Mouse (Mus musculus) MEL (cell line): Measurements from ENCODE around the gene Fbxl20. TPM values are rescaled to one million over a fixed set of nuclear protein-coding genes. Genes with fewer than 3 reads are reported as not detected.
"Not testable (repeated sequence)": the region's sequence is repeated elsewhere in the genome, so short reads cannot be mapped to it uniquely, and the experiment has no call there.

Source experiments
- DNase-seq: peaks from one replicate; pipeline ENCODE4 v3.0.0; 2011; ENCODE audit warnings: low read depth, low spot score
- H3K27ac ChIP-seq: 2 replicates; pipeline ENCODE4 v1.5.1; 2012; ENCODE audit warnings: low read depth, mild to moderate bottlenecking, control low read depth, low read length, moderate library complexity; ENCODE audit not compliant: control insufficient read depth
- H3K27me3 ChIP-seq, 2 experiments: fragments of 150-350 bp in 1 of 2; sonication (generic) in 1 of 2; 2 replicates each; pipeline ENCODE4 v1.6.1; 2012; ENCODE audit warnings: low read length in 2 of 2, mild to moderate bottlenecking in 2 of 2, improper control_type of control experiment in 1 of 2, moderate library complexity in 1 of 2; ENCODE audit not compliant: insufficient read depth in 2 of 2, control insufficient read depth in 1 of 2
- H3K36me3 ChIP-seq, 2 experiments: 2 replicates each; pipeline ENCODE4 v1.6.1; 2012 to 2014; ENCODE audit warnings: low read length in 2 of 2, improper control_type of control experiment in 1 of 2, inconsistent platforms in 1 of 2, mild to moderate bottlenecking in 1 of 2; ENCODE audit not compliant: insufficient read depth in 2 of 2, control insufficient read depth in 1 of 2
- H3K4me1 ChIP-seq, 2 experiments: fragments of 150-350 bp in 1 of 2; sonication (generic) in 1 of 2; 2 replicates each; pipeline ENCODE4 v1.6.1; 2012; ENCODE audit warnings: low read length in 2 of 2, improper control_type of control experiment in 1 of 2, mild to moderate bottlenecking in 1 of 2; ENCODE audit not compliant: insufficient read depth in 2 of 2, control insufficient read depth in 1 of 2
- H3K4me3 ChIP-seq, 2 experiments: fragments of 150-350 bp in 1 of 2; sonication (generic) in 1 of 2; 2 replicates each; pipeline ENCODE4 v1.5.1; 2012; ENCODE audit warnings: low read depth in 2 of 2, low read length in 2 of 2, mild to moderate bottlenecking in 2 of 2, moderate library complexity in 2 of 2, control low read depth in 1 of 2, improper control_type of control experiment in 1 of 2; ENCODE audit not compliant: control insufficient read depth in 1 of 2, insufficient read depth in 1 of 2
- H3K79me2 ChIP-seq: 2 replicates; pipeline ENCODE4 v1.6.1; 2012; ENCODE audit warnings: mild to moderate bottlenecking, low read length, moderate library complexity; ENCODE audit not compliant: control insufficient read depth, poor library complexity, insufficient read depth
- H3K9ac ChIP-seq: 2 replicates; pipeline ENCODE4 v1.6.1; 2012; ENCODE audit warnings: low read depth, mild to moderate bottlenecking, control low read depth, low read length, moderate library complexity; ENCODE audit not compliant: control insufficient read depth, poor library complexity, severe bottlenecking
- H3K9me3 ChIP-seq: fragments of 150-350 bp; sonication (generic); replicated peaks from 2 replicates; pipeline ENCODE4 v1.6.1; 2012; ENCODE audit warnings: mild to moderate bottlenecking, low read length, improper control_type of control experiment, moderate library complexity; ENCODE audit not compliant: insufficient read depth
- CTCF ChIP-seq, 3 experiments: IDR thresholded peaks in 2 of 3; conservative IDR thresholded peaks in 1 of 3; 2 replicates each; pipeline ENCODE4 v1.5.1; 2011 to 2012; ENCODE audit warnings: low read length in 3 of 3, low read depth in 2 of 3, mild to moderate bottlenecking in 2 of 3, improper control_type of control experiment in 1 of 3, inconsistent platforms in 1 of 3, mixed read lengths in 1 of 3, moderate library complexity in 1 of 3; ENCODE audit not compliant: control insufficient read depth in 1 of 3, insufficient read depth in 1 of 3, poor library complexity in 1 of 3, severe bottlenecking in 1 of 3
- E2F4 ChIP-seq: IDR thresholded peaks from 2 replicates; pipeline ENCODE4 v1.6.1; 2011; ENCODE audit warnings: low read depth, low read length, improper control_type of control experiment, borderline replicate concordance
- ELF1 ChIP-seq: IDR thresholded peaks from 2 replicates; pipeline ENCODE4 v1.6.1; 2014; ENCODE audit warnings: low read depth, mild to moderate bottlenecking, inconsistent platforms, low read length, improper control_type of control experiment, moderate library complexity
- EP300 ChIP-seq, 2 experiments: IDR thresholded peaks; 2 replicates each; pipeline ENCODE4 v1.6.1; 2011; ENCODE audit warnings: improper control_type of control experiment in 2 of 2, low read length in 2 of 2, low read depth in 1 of 2, mild to moderate bottlenecking in 1 of 2
- ETS1 ChIP-seq: IDR thresholded peaks from 2 replicates; pipeline ENCODE4 v1.6.1; 2012; ENCODE audit warnings: low read depth, mild to moderate bottlenecking, inconsistent platforms, low read length, improper control_type of control experiment, moderate library complexity
- GABPA ChIP-seq: IDR thresholded peaks from 2 replicates; pipeline ENCODE4 v1.6.1; 2012; ENCODE audit warnings: low read depth, mild to moderate bottlenecking, inconsistent platforms, low read length, improper control_type of control experiment, moderate library complexity
- JUND ChIP-seq: IDR thresholded peaks from 2 replicates; pipeline ENCODE4 v1.6.1; 2011; ENCODE audit warnings: low read depth, mild to moderate bottlenecking, improper control_type of control experiment, low read length
- MAX ChIP-seq: IDR thresholded peaks from 2 replicates; pipeline ENCODE4 v1.6.1; 2011; ENCODE audit warnings: low read length, improper control_type of control experiment
- MAZ ChIP-seq: IDR thresholded peaks from 2 replicates; pipeline ENCODE4 v1.6.1; 2012; ENCODE audit warnings: low read depth, mild to moderate bottlenecking, inconsistent platforms, low read length, improper control_type of control experiment
- MYB ChIP-seq: IDR thresholded peaks from 2 replicates; pipeline ENCODE4 v1.6.1; 2011; ENCODE audit warnings: mild to moderate bottlenecking, low read depth, low read length, improper control_type of control experiment
- POLR2A ChIP-seq, 2 experiments: IDR thresholded peaks; 2 replicates each; pipeline ENCODE4 v1.6.1; 2011 to 2012; ENCODE audit warnings: low read length in 2 of 2, mild to moderate bottlenecking in 2 of 2, control low read depth in 1 of 2, improper control_type of control experiment in 1 of 2, low read depth in 1 of 2, moderate library complexity in 1 of 2; ENCODE audit not compliant: control insufficient read depth in 1 of 2, insufficient read depth in 1 of 2, poor library complexity in 1 of 2
- POLR2AphosphoS2 ChIP-seq: IDR thresholded peaks from 2 replicates; pipeline ENCODE4 v1.6.1; 2011; ENCODE audit warnings: low read length, improper control_type of control experiment
- SIN3A ChIP-seq: IDR thresholded peaks from 2 replicates; pipeline ENCODE4 v1.6.1; 2012; ENCODE audit warnings: low read length, improper control_type of control experiment, inconsistent platforms
- SMC3 ChIP-seq: IDR thresholded peaks from 2 replicates; pipeline ENCODE4 v1.6.1; 2011; ENCODE audit warnings: low read depth, low read length, improper control_type of control experiment
- USF1 ChIP-seq: IDR thresholded peaks from 2 replicates; pipeline ENCODE4 v1.6.1; 2014; ENCODE audit warnings: low read depth, mild to moderate bottlenecking, inconsistent platforms, low read length, improper control_type of control experiment, moderate library complexity
- USF2 ChIP-seq, 2 experiments: IDR thresholded peaks; 2 replicates each; pipeline ENCODE4 v1.6.1; 2011 to 2012; ENCODE audit warnings: improper control_type of control experiment in 2 of 2, low read length in 2 of 2, borderline replicate concordance in 1 of 2, inconsistent platforms in 1 of 2, low read depth in 1 of 2, mild to moderate bottlenecking in 1 of 2; ENCODE audit not compliant: insufficient read depth in 1 of 2
- ZC3H11A ChIP-seq: IDR thresholded peaks from 2 replicates; pipeline ENCODE4 v1.6.1; 2012; ENCODE audit warnings: low read depth, mild to moderate bottlenecking, inconsistent platforms, low read length, improper control_type of control experiment
- ZKSCAN1 ChIP-seq: IDR thresholded peaks from 2 replicates; pipeline ENCODE4 v1.6.1; 2012; ENCODE audit warnings: low read depth, mild to moderate bottlenecking, inconsistent platforms, low read length, improper control_type of control experiment, moderate library complexity
- ZMIZ1 ChIP-seq: IDR thresholded peaks from 2 replicates; pipeline ENCODE4 v1.6.1; 2012; ENCODE audit warnings: low read depth, mild to moderate bottlenecking, inconsistent platforms, low read length, improper control_type of control experiment, moderate library complexity
- polyA plus RNA-seq, 2 experiments: library from polyadenylated mRNA; stranded (reverse) in 1 of 2; unstranded in 1 of 2; fragments of >175 nt in 1 of 2; fragments of >200 nt in 1 of 2; gene quantifications; 2 replicates each; pipeline versions ENCODE4 v1.2.1 to v1.2.4; 2012; ENCODE audit warnings: low replicate concordance in 2 of 2, low read depth in 1 of 2; ENCODE audit not compliant: insufficient read length in 2 of 2, insufficient read depth in 1 of 2, missing spikeins in 1 of 2
- total RNA-seq: library from RNA; depleted of rRNA; stranded (reverse); fragments of 300-350 nt; gene quantifications from 2 replicates; pipeline ENCODE4 v1.2.3, GENCODE M21; 2012

Gene Fbxl20
- total and polyA plus RNA-seq, 3 experiments: 4.4 to 10.0 TPM; not detected in 1

DNA sequence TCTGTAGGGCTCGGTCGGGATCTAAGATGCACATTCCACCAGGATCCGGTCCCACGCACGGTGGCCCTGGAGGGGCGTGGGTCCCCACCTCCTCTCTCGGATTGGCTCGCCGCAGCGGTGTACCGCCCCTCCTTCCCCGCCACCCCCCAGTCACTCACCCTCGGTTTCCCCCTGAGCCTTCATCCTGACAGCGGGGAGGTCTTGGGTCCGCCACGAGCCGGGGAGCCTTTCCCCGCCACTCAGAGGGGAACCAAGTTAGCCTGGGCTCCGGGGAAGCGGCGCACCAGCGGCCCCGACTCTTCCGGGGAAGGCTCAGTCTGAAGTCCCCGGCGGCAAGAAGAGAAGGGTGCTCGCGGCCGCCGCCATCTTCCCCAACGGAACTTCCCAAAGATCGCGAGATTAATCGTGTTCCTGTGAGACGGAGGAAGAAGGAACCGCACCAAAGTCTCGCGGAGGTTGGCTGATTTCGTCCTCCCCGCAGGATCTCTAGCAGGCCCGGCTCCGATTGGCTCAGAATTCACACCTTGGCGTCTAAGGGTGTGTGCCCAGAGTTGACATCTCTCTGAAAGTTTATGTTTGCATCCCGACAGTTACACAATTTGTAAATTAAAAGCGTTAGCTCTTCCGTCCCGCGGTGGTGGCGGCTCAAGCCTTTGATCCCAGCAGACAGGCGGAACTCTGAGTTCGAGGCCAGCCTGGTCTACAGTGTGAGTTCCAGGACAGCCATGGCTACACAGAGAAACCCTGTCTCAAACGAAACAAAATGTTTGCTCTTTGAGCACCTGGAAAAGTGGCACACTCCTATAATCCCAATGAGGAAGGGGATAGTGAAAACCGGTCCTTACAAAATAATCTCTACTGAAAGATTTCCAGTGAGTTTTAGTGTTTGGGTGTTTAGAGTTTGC is 43.0 kb upstream of the Fbxl20 start, which contains the start of gene Med1 (continued):
- TF ChIP-seq POLR2A (IDR thresholded peaks at IDR 0.05; ENCODE audit: control insufficient read depth in 1 of 2, insufficient read depth in 1 of 2, low read depth in 1 of 2, low read length in 2 of 2, poor library complexity in 1 of 2) (peak; percentile 92 to 95), JUND (no peak)

DNA sequence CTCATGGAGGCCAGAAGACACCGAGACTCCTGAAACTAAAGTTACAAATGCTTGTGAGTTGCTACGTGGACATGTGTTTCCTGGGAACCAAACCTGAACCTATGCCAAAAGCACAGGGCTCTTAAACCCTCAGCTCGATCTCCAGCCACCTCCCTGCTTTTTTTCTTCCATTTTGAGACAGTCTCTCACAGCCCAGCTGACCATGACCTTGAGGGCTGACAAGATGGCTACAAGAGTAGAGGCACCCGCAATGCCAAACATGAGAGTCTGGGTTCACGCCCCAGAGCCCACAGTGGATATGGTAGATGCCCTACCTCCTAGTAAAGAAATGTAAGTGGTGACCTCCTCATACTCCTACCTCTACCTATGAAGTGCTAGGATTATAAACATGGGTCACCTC is 40.6 kb upstream of the Fbxl20 start:
- H3K36me3 ChIP-seq: peaks cover 12 to 30% of the 10 kb centered on the region in 2 experiments

DNA sequence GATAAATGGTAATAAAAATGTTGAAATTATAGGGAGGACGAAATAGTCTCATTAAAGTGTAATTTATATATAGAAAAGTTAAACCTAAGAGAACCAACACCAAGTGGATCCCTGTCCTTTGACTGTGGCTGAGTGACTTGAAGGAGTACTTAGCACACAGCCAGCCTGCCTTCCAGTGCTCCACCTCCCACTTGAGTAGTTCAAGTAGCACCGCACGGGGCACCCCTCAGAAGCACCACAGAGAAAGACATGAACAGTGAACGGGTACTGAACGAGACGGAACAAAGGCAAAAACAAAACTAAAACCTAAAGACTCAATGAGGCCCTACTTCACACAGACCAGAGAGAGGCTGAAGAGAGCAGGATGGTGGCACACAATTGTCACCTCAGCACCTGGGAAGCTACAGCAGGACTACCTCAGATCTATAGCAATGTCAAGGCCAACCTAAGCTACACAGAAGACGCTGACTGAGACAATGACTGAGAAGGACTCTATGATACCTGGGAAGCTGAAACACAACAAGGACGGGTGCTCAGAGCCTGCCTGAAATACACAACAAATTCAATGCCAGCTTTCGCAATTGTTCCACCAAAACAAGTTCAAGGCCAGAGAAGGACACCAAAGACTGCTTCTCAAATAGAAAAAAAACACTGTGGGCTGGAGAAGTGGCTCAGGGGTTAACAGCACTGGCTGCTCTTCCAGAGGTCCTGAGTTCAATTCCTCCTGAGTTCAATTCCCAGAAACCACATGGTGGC is 37.6 kb upstream of the Fbxl20 start:
- peaks cover 14 to 54% of the 10 kb centered on the region in 2 experiments for H3K36me3 ChIP-seq
- peaks cover 0 to 7% of the 10 kb centered on the region in 2 experiments; a peak in 3 of 4 replicates for H3K4me1 ChIP-seq
- H3K79me2 ChIP-seq: peaks cover 44% of the 10 kb centered on the region
- no peak overlapping the region for H3K9ac ChIP-seq
- TF ChIP-seq GABPA (no peak), SMC3 (no peak), USF1 (no peak), MAX (no peak), ZC3H11A (no peak), USF2 (IDR thresholded peaks at IDR 0.05; ENCODE audit: borderline replicate concordance in 1 of 2, insufficient read depth in 1 of 2, low read depth in 1 of 2, low read length in 2 of 2) (no peak), E2F4 (no peak), MAZ (no peak), ETS1 (no peak), ZKSCAN1 (no peak), EP300 (IDR thresholded peaks at IDR 0.05; ENCODE audit: low read depth in 1 of 2, low read length in 2 of 2) (no peak), MYB (no peak), ELF1 (no peak), ZMIZ1 (no peak), SIN3A (no peak), CTCF (IDR thresholded peaks at IDR 0.05 in 2 of 3, conservative IDR thresholded peaks at IDR 0.05 in 1 of 3; ENCODE audit: control insufficient read depth in 1 of 3, insufficient read depth in 1 of 3, low read depth in 2 of 3, low read length in 3 of 3, poor library complexity in 1 of 3, severe bottlenecking in 1 of 3) (no peak)
- no peaks in the 10 kb centered on the region for H3K27me3 ChIP-seq
- H3K9me3 ChIP-seq: no peaks in the 10 kb centered on the region
- no peak overlapping the region for H3K4me3 ChIP-seq
- no peak overlapping the region for H3K27ac ChIP-seq
- DNase-seq: no peak

More for the DNA sequence above, 40.6 kb upstream of the Fbxl20 start:
- Histone ChIP-seq H3K79me2 (peaks cover 47% of the 10 kb centered on the region), H3K9ac (no peak overlapping the region), H3K4me3 (no peak overlapping the region), H3K9me3 (no peaks in the 10 kb centered on the region), H3K27ac (no peak overlapping the region), H3K27me3 (no peaks in the 10 kb centered on the region), H3K4me1 (peaks cover 0 to 7% of the 10 kb centered on the region in 2 experiments; a peak in 3 of 4 replicates)
- DNase-seq: no peak
- TF ChIP-seq POLR2A (IDR thresholded peaks at IDR 0.05; ENCODE audit: control insufficient read depth in 1 of 2, insufficient read depth in 1 of 2, low read depth in 1 of 2, low read length in 2 of 2, poor library complexity in 1 of 2) (peak in 1 of 2 experiments; percentile 20; a peak in 1 of 4 replicates), POLR2AphosphoS2 (no peak)

DNA sequence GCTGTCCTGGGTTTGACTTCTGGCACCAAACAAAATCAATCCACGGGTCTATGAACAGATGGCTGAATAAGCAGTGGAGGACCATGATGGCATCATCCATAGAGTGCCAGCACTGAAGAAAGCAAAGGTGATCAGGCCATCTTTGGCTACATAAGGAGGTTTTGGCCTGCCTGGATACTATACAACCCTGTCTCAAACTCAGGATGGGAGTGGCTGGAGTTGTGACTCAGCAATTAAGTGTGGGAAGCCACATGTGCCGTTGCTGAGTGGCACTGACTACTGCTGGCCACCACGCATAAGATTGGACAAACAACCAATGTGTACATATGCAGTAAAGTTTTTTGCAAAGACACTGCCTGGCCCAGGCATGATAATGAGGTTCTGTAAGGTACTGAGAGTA is 31.9 kb upstream of the Fbxl20 start:
- Histone ChIP-seq H3K36me3 (peaks cover 8 to 73% of the 10 kb centered on the region in 2 experiments), H3K27ac (peak overlapping the region; percentile 4; the same call in 1 of the 2 replicates)
- not testable (repeated sequence) for H3K9me3 ChIP-seq, H3K4me1 ChIP-seq, H3K27me3 ChIP-seq, H3K9ac ChIP-seq, H3K4me3 ChIP-seq, H3K79me2 ChIP-seq
- peak; percentile 75 for DNase-seq
